Mouse (Mus musculus) spleen, adult 2 months (tissue): Measurements from ENCODE around the gene Gm10803. TPM values are rescaled to one million over a fixed set of nuclear protein-coding genes. Genes with fewer than 3 reads are reported as not detected.

Source experiments
- DNase-seq, 2 experiments: peaks; one replicate each; pipeline versions ENCODE4 v3.0.0 to v3.0.0-alpha.2; 2012 to 2021; ENCODE audit warnings: low spot score in 2 of 2, low read depth in 1 of 2
- H3K27ac ChIP-seq: fragments of 200-500 bp; 2 replicates; pipeline ENCODE4 v1.5.1; 2012; ENCODE audit warnings: low read length, inconsistent platforms; ENCODE audit not compliant: insufficient read depth
- H3K27me3 ChIP-seq: fragments of 200-500 bp; 2 replicates; pipeline ENCODE4 v1.6.1; 2012; ENCODE audit warnings: mild to moderate bottlenecking, moderate library complexity, low read length, inconsistent platforms; ENCODE audit not compliant: control insufficient read depth, insufficient read depth
- H3K36me3 ChIP-seq: fragments of 200-500 bp; 2 replicates; pipeline ENCODE4 v1.6.1; 2012; ENCODE audit warnings: mild to moderate bottlenecking, low read length, inconsistent platforms; ENCODE audit not compliant: control insufficient read depth, insufficient read depth
- H3K4me1 ChIP-seq: fragments of 200-500 bp; 2 replicates; pipeline ENCODE4 v1.6.1; 2011; ENCODE audit warnings: inconsistent platforms; ENCODE audit not compliant: control insufficient read depth, insufficient read depth, insufficient read length
- H3K4me3 ChIP-seq: fragments of 200-500 bp; 2 replicates; pipeline ENCODE4 v1.5.1; 2011; ENCODE audit warnings: mild to moderate bottlenecking, inconsistent platforms; ENCODE audit not compliant: insufficient read depth, insufficient read length; ENCODE audit errors: extremely low read depth
- CTCF ChIP-seq: fragments of 200-500 bp; IDR thresholded peaks from 2 replicates; pipeline ENCODE4 v1.5.1; 2011; ENCODE audit warnings: mild to moderate bottlenecking, inconsistent platforms; ENCODE audit not compliant: insufficient read depth, insufficient read length, insufficient replicate concordance; ENCODE audit errors: extremely low read depth
- POLR2A ChIP-seq: fragments of 200-500 bp; IDR thresholded peaks from 2 replicates; pipeline ENCODE4 v1.6.1; 2011; ENCODE audit warnings: low read depth, low read length, inconsistent platforms
- WGBS: fragments of 180-500 bp; shearing (Covaris S2); methylation state at CpG from one replicate; pipeline ENCODE4 v1.1.7; 2018; 5-methylcytosine and 5-hydroxymethylcytosine counted together
- polyA plus RNA-seq: library from polyadenylated mRNA; depleted of rRNA; stranded (reverse); fragments of >200 nt; gene quantifications from 2 replicates; pipeline ENCODE4 v1.2.3, GENCODE M21; 2012

Gene Gm10803
- polyA plus RNA-seq, 1 experiment: not detected

DNA sequence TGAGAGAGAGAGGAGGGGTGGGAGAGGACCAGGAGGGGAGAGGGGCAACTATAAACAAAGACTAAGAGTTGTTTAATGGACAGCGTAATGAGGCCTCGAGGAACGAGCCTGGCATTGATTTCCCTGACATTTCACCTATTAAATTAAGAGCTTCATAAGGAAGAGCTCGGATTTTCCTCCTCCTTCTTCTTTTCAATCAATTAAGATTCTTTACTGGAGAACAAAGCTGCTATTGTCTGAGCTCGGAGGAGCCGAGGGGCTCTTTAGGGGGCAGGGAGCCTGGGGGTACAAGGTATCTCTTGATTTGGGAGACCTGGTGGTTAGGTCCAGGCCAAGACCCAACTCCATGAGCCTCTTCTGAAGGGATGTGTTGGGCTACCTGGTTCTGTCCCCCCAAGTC, 27.1 kb downstream of the Gm10803 start:
- H3K27ac ChIP-seq: no peak overlapping the region
- no peaks in the 10 kb centered on the region for H3K4me1 ChIP-seq
- H3K27me3 ChIP-seq: no peaks in the 10 kb centered on the region
- H3K4me3 ChIP-seq: no peak overlapping the region
- TF ChIP-seq CTCF (no peak), POLR2A (no peak)
- 86% methylated on average over 6 of the region's 6 CpGs for WGBS
- DNase-seq: no peak
- no peaks in the 10 kb centered on the region for H3K36me3 ChIP-seq

DNA sequence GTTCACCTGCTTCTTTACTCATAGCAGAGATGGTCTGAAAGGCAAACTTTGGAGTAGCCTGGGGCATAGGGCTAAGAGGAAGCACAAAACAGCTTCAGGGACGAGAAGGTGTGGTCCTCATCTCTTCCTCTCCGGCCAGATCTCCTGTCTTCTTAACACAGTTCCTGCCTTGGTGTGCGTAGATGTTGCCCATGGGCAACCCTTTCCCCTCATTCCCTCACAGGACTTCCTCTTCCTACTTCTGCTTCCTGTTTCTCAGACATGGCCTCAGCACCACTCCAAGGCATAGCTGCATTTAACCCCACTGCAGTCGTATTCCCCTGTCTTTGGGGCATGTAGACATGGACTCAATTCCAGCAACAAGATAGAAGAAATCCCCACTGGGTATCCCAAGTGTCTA, 29.5 kb downstream of the Gm10803 start:
- TF ChIP-seq CTCF: no peak
- TF ChIP-seq POLR2A: no peak
- no peak for DNase-seq
- H3K4me3 ChIP-seq: no peak overlapping the region
- no peaks in the 10 kb centered on the region for H3K36me3 ChIP-seq
- no peaks in the 10 kb centered on the region for H3K4me1 ChIP-seq
- no peaks in the 10 kb centered on the region for H3K27me3 ChIP-seq
- WGBS: 9% methylated on average over 4 of the region's 4 CpGs
- no peak overlapping the region for H3K27ac ChIP-seq

DNA sequence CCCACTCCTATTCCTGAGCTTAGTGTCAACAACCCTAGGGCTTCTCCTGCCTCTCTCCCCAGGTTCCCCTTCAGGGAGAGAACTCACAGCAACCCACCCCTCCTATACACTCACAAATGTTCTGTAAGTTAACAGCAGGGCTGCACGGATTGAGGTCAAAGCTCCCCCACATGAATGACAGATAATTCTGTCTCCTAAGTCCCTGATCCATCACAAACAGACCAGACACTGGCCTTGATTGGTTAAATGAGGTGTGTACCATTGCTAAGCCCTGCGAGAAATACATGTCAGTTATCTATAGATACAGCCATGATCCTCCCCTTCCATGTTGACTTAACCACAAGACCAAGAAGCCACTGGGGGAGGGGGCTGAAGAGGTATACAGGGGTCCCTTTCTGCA, 31.3 kb downstream of the Gm10803 start:
- Histone ChIP-seq H3K36me3 (no peaks in the 10 kb centered on the region), H3K4me1 (no peaks in the 10 kb centered on the region), H3K27me3 (no peaks in the 10 kb centered on the region), H3K4me3 (no peak overlapping the region), H3K27ac (no peak overlapping the region)
- DNase-seq: no peak
- TF ChIP-seq POLR2A: no peak
- 71% methylated on average over 2 of the region's 2 CpGs for WGBS

DNA sequence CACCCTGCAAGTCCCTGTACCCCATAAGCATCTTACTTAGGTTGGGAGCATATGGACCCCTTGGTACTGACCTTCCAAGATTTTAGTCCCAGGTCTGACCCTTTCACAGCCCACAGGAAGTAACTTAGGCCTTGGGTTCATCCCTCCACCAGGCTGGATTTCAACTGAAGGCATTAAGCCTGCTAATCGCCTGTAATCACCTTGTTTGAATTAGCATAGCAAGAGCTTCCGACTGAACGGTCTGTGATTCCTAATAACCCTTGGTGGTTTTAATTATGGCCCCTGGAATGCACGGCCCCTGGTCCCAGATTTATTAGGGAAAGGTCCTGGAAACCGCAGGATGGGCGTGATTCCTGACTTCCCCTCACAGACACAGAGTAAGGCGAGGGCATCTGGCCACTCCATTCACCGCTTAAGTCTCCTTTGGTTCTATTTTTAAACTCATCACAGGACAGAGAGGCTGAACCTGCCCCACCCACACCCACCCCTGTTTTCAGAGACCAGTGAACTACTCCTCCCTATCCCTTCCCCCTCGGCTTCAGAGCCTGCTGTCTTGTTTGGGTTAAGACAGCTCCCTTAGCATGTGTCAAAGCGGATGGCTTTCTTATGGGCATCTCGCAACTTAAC, 31.9 kb downstream of the Gm10803 start:
- no peaks in the 10 kb centered on the region for H3K36me3 ChIP-seq
- no peaks in the 10 kb centered on the region for H3K4me1 ChIP-seq
- no peak for DNase-seq
- H3K4me3 ChIP-seq: no peak overlapping the region
- H3K27ac ChIP-seq: no peak overlapping the region
- H3K27me3 ChIP-seq: no peaks in the 10 kb centered on the region
- 80% methylated on average over 11 of the region's 11 CpGs for WGBS
- TF ChIP-seq CTCF: no peak
- TF ChIP-seq POLR2A: no peak

DNA sequence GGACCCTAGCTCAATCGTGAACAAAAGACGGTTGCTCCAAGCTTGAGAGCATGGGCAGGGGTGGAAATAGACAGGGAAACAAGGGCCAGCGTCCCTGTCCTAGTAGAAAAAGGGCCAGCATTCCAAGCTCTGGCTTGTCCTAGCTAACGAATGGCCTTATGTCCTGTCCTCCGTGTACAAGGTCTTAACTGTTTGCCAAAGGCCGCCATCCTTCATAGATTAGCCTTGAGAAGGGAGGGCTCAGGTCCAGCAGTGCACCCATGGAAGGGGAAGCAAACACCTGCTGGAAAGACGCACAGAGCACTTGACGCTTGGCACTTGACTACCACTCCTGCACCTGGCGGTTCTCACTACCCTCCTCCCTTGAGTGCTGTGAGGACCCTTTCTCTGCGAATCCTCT, 32.8 kb downstream of the Gm10803 start:
- no peaks in the 10 kb centered on the region for H3K4me1 ChIP-seq
- no peak overlapping the region for H3K27ac ChIP-seq
- no peak overlapping the region for H3K4me3 ChIP-seq
- no peaks in the 10 kb centered on the region for H3K27me3 ChIP-seq
- no peaks in the 10 kb centered on the region for H3K36me3 ChIP-seq
- TF ChIP-seq POLR2A (no peak), CTCF (no peak)
- no peak for DNase-seq
- 84% methylated on average over 10 of the region's 10 CpGs for WGBS

DNA sequence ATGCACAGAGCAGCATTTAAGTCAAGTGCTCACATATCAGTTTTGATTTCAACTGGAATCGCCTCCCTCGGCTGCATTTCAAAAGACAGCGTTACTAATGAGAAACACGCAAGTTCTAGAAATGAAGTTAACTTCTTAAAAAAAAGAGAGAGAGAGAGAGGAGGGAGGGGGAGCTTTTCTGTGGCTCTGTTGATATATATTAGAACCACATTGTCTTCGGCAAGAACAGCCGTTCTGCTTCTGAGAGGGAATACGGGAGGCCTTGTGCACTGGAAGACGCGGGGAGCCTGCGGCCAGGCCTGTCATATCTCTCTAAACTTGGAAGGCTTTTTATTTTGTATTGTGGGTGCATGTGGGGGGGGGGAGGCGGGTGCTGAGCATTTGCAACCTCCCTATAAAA, 36.8 kb downstream of the Gm10803 start:
- no peak for DNase-seq
- Histone ChIP-seq H3K27me3 (no peaks in the 10 kb centered on the region), H3K36me3 (no peaks in the 10 kb centered on the region), H3K4me3 (no peak overlapping the region), H3K27ac (no peak overlapping the region), H3K4me1 (no peaks in the 10 kb centered on the region)
- no peak for TF ChIP-seq CTCF
- no peak for TF ChIP-seq POLR2A
- 89% methylated on average over 11 of the region's 11 CpGs for WGBS

DNA sequence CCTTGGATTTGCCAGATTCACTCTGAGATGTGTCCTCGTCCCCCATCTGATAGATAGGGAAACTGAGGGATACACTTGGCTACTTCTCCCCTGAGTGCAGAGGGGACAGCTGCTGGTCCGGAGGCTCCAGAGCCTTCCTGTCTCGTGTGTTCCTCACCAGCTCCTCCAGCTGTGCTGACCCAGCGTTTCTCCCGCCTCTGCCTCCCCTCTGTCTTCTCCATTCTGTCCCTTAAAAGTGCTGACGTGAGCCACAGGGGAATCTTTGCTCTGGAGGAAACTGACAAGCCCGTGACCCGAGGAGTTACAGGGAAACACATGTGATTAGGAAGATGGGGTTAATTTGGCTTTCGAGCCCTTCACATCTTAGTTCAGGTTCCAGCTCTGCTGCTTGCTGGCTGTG, 39.4 kb downstream of the Gm10803 start:
- TF ChIP-seq POLR2A (no peak), CTCF (no peak)

More for the DNA sequence above, 39.4 kb downstream of the Gm10803 start:
- Histone ChIP-seq H3K4me1 (no peaks in the 10 kb centered on the region), H3K36me3 (no peaks in the 10 kb centered on the region), H3K27me3 (no peaks in the 10 kb centered on the region), H3K4me3 (no peak overlapping the region), H3K27ac (0 out of 2 replicates have a peak overlapping the region, but pooled peaks have one; percentile 45)
- WGBS: 43% methylated on average over 9 of the region's 9 CpGs
- peak in 1 of 2 experiments; percentile 5 for DNase-seq
